Mouse (Mus musculus) forebrain, embryonic 15.5 days (tissue): ENCODE results near the gene A830018L16Rik. TPM values are rescaled to one million over a fixed set of nuclear protein-coding genes. Genes with fewer than 3 reads are reported as not detected.

ENCODE experiments used
- ATAC-seq: fragments of 200-750 bp; cut with Nextera tagmentation; replicated peaks from 2 replicates; pipeline ENCODE4 v1.8.0; 2017; ENCODE audit warnings: mild to moderate bottlenecking, moderate TSS enrichment, moderate library complexity
- H3K27ac ChIP-seq: fragments of 300-500 bp; sonication (generic); replicated peaks from 2 replicates; pipeline ENCODE4 v1.5.1; 2015; ENCODE audit warnings: mild to moderate bottlenecking, inconsistent platforms
- H3K27me3 ChIP-seq: fragments of 300-500 bp; sonication (generic); 2 replicates; pipeline ENCODE4 v1.6.1; 2015; ENCODE audit warnings: inconsistent platforms
- H3K36me3 ChIP-seq: fragments of 300-500 bp; sonication (generic); 2 replicates; pipeline ENCODE4 v1.6.1; 2015; ENCODE audit warnings: mild to moderate bottlenecking, inconsistent platforms
- H3K4me1 ChIP-seq: fragments of 300-500 bp; sonication (generic); 2 replicates; pipeline ENCODE4 v1.6.1; 2015; ENCODE audit warnings: inconsistent platforms
- H3K4me2 ChIP-seq: fragments of 300-500 bp; sonication (generic); replicated peaks from 2 replicates; pipeline ENCODE4 v1.6.1; 2015; ENCODE audit warnings: mild to moderate bottlenecking, inconsistent platforms
- H3K4me3 ChIP-seq: fragments of 300-500 bp; sonication (generic); 2 replicates; pipeline ENCODE4 v1.5.1; 2015; ENCODE audit warnings: mild to moderate bottlenecking, inconsistent platforms
- H3K9ac ChIP-seq: fragments of 300-500 bp; sonication (generic); replicated peaks from 2 replicates; pipeline ENCODE4 v1.6.1; 2015; ENCODE audit warnings: mild to moderate bottlenecking, inconsistent platforms
- H3K9me3 ChIP-seq: fragments of 300-500 bp; sonication (generic); 2 replicates; pipeline ENCODE4 v1.6.1; 2016; ENCODE audit warnings: inconsistent platforms
- WGBS: fragments of 180-500 bp; shearing (Covaris S2); methylation state at CpG from one replicate; pipeline ENCODE4 v1.1.7; 2015; ENCODE audit warnings: mixed read lengths; 5-methylcytosine and 5-hydroxymethylcytosine counted together
- polyA plus RNA-seq: library from polyadenylated mRNA; unstranded; fragments of >200 nt; fragmentation: Nextera tagmentation; extraction: Ambion mirVana; gene quantifications from 2 replicates; pipeline ENCODE4 v1.2.1, GENCODE M21; 2015

A830018L16Rik gene
- polyA plus RNA-seq, 1 experiment from 2014 or later, result 7.3 TPM

- Histone ChIP-seq H3K9me3 (no peaks in the 10 kb centered on the region), H3K36me3 (no peaks in the 10 kb centered on the region), H3K4me2 (no peak overlapping the region), H3K9ac (no peak overlapping the region), H3K4me1 (peaks cover 3% of the 10 kb centered on the region; the same call in 1 of the 2 replicates), H3K27me3 (no peaks in the 10 kb centered on the region), H3K27ac (no peak overlapping the region), H3K4me3 (no peak overlapping the region)
- ATAC-seq, result peak; percentile 44
- WGBS, result 35% methylated on average over 3 of the region's 3 CpGs
Measured at GRCm38 (mm10) chr1:11658061-11658625, 244.2 kb downstream of the A830018L16Rik start.

GRCm38 (mm10) chr1:11744749-11745314, 330.9 kb downstream of the A830018L16Rik start:
- Histone ChIP-seq H3K9ac (no peak overlapping the region), H3K9me3 (no peaks in the 10 kb centered on the region), H3K36me3 (no peaks in the 10 kb centered on the region), H3K27me3 (peaks cover 15% of the 10 kb centered on the region; the same call in 1 of the 2 replicates), H3K4me2 (no peak overlapping the region), H3K4me1 (0 out of 2 replicates have a peak, but pooled peaks cover 5% of the 10 kb centered on the region), H3K4me3 (no peak overlapping the region), H3K27ac (no peak overlapping the region)
- ATAC-seq, result no peak

- H3K27ac ChIP-seq, result no peak overlapping the region
- 2% methylated on average over 2 of the region's 2 CpGs for WGBS
- ATAC-seq, result peak; percentile 91
Measured at GRCm38 (mm10) chr1:11748424-11748823, 334.5 kb downstream of the A830018L16Rik start.

GRCm38 (mm10) chr1:11750065-11750464, 336.2 kb downstream of the A830018L16Rik start:
- H3K27me3 ChIP-seq, result peaks cover 18% of the 10 kb centered on the region

More at GRCm38 (mm10) chr1:11748424-11748823, 334.5 kb downstream of the A830018L16Rik start:
- 0 out of 2 replicates have a peak, but pooled peaks cover 5% of the 10 kb centered on the region for H3K4me1 ChIP-seq
- H3K4me3 ChIP-seq, result no peak overlapping the region
- no peak overlapping the region for H3K9ac ChIP-seq
- peaks cover 18% of the 10 kb centered on the region for H3K27me3 ChIP-seq
- no peaks in the 10 kb centered on the region for H3K36me3 ChIP-seq
- H3K4me2 ChIP-seq, result no peak overlapping the region
- no peaks in the 10 kb centered on the region for H3K9me3 ChIP-seq

GRCm38 (mm10) chr1:11750607-11751006, 336.7 kb downstream of the A830018L16Rik start:
- 55% methylated on average over 2 of the region's 2 CpGs for WGBS
- H3K4me1 ChIP-seq, result 0 out of 2 replicates have a peak, but pooled peaks cover 5% of the 10 kb centered on the region
- no peak overlapping the region for H3K4me2 ChIP-seq
- H3K4me3 ChIP-seq, result no peak overlapping the region
- H3K36me3 ChIP-seq, result no peaks in the 10 kb centered on the region
- peaks cover 18% of the 10 kb centered on the region for H3K27me3 ChIP-seq
- no peak for ATAC-seq
- H3K9ac ChIP-seq, result no peak overlapping the region
- H3K9me3 ChIP-seq, result no peaks in the 10 kb centered on the region
- H3K27ac ChIP-seq, result no peak overlapping the region

More at GRCm38 (mm10) chr1:11750065-11750464, 336.2 kb downstream of the A830018L16Rik start:
- no peaks in the 10 kb centered on the region for H3K36me3 ChIP-seq
- H3K4me1 ChIP-seq, result 0 out of 2 replicates have a peak, but pooled peaks cover 5% of the 10 kb centered on the region
- no peak overlapping the region for H3K27ac ChIP-seq
- H3K4me3 ChIP-seq, result no peak overlapping the region
- no peak for ATAC-seq
- no peaks in the 10 kb centered on the region for H3K9me3 ChIP-seq
- no peak overlapping the region for H3K4me2 ChIP-seq
- no peak overlapping the region for H3K9ac ChIP-seq

- Histone ChIP-seq H3K27me3 (peaks cover 18% of the 10 kb centered on the region), H3K4me3 (no peak overlapping the region), H3K27ac (no peak overlapping the region), H3K4me1 (0 out of 2 replicates have a peak, but pooled peaks cover 5% of the 10 kb centered on the region), H3K4me2 (no peak overlapping the region), H3K9ac (no peak overlapping the region), H3K9me3 (no peaks in the 10 kb centered on the region), H3K36me3 (no peaks in the 10 kb centered on the region)
- ATAC-seq, result no peak
Measured at GRCm38 (mm10) chr1:11751996-11752395, 338.1 kb downstream of the A830018L16Rik start.

- Histone ChIP-seq H3K9me3 (no peaks in the 10 kb centered on the region), H3K4me1 (no peaks in the 10 kb centered on the region), H3K4me2 (no peak overlapping the region), H3K27ac (no peak overlapping the region), H3K36me3 (no peaks in the 10 kb centered on the region), H3K27me3 (no peaks in the 10 kb centered on the region), H3K4me3 (no peak overlapping the region), H3K9ac (no peak overlapping the region)
- 54% methylated on average over 1 of the region's 1 CpGs for WGBS
- no peak for ATAC-seq
Measured at GRCm38 (mm10) chr1:11788264-11788663, 374.4 kb downstream of the A830018L16Rik start.

GRCm38 (mm10) chr1:11792820-11793219, 378.9 kb downstream of the A830018L16Rik start:
- Histone ChIP-seq H3K4me1 (no peaks in the 10 kb centered on the region), H3K9ac (no peak overlapping the region), H3K9me3 (no peaks in the 10 kb centered on the region), H3K36me3 (no peaks in the 10 kb centered on the region), H3K4me3 (no peak overlapping the region), H3K27me3 (no peaks in the 10 kb centered on the region), H3K4me2 (no peak overlapping the region), H3K27ac (no peak overlapping the region)
- WGBS, result 75% methylated on average over 2 of the region's 2 CpGs
- no peak for ATAC-seq

GRCm38 (mm10) chr1:11795666-11796065, 381.8 kb downstream of the A830018L16Rik start:
- Histone ChIP-seq H3K27ac (no peak overlapping the region), H3K9me3 (no peaks in the 10 kb centered on the region), H3K27me3 (no peaks in the 10 kb centered on the region), H3K4me2 (no peak overlapping the region), H3K9ac (no peak overlapping the region), H3K36me3 (no peaks in the 10 kb centered on the region), H3K4me1 (no peaks in the 10 kb centered on the region), H3K4me3 (no peak overlapping the region)
- no peak for ATAC-seq
- WGBS, result 41% methylated on average over 2 of the region's 2 CpGs

GRCm38 (mm10) chr1:11872847-11873246, 458.9 kb downstream of the A830018L16Rik start:
- H3K4me3 ChIP-seq, result no peak overlapping the region
- no peaks in the 10 kb centered on the region for H3K36me3 ChIP-seq
- H3K27me3 ChIP-seq, result no peaks in the 10 kb centered on the region
- H3K4me2 ChIP-seq, result no peak overlapping the region
- H3K27ac ChIP-seq, result no peak overlapping the region
- ATAC-seq, result no peak
- no peaks in the 10 kb centered on the region for H3K4me1 ChIP-seq
- no peak overlapping the region for H3K9ac ChIP-seq
- WGBS, result 82% methylated on average over 4 of the region's 4 CpGs
- no peaks in the 10 kb centered on the region for H3K9me3 ChIP-seq

GRCm38 (mm10) chr1:11873573-11873972, 459.7 kb downstream of the A830018L16Rik start:
- WGBS, result 67% methylated on average over 1 of the region's 1 CpGs

GRCm38 (mm10) chr1:11881706-11882105, 467.8 kb downstream of the A830018L16Rik start:
- no peaks in the 10 kb centered on the region for H3K4me1 ChIP-seq
- H3K27me3 ChIP-seq, result no peaks in the 10 kb centered on the region
- no peak overlapping the region for H3K9ac ChIP-seq
- H3K4me3 ChIP-seq, result no peak overlapping the region
- no peak for ATAC-seq
- no peaks in the 10 kb centered on the region for H3K36me3 ChIP-seq
- H3K4me2 ChIP-seq, result no peak overlapping the region
- 54% methylated on average over 2 of the region's 2 CpGs for WGBS
- no peak overlapping the region for H3K27ac ChIP-seq
- H3K9me3 ChIP-seq, result no peaks in the 10 kb centered on the region

More at GRCm38 (mm10) chr1:11873573-11873972, 459.7 kb downstream of the A830018L16Rik start:
- H3K9me3 ChIP-seq, result no peaks in the 10 kb centered on the region
- no peaks in the 10 kb centered on the region for H3K4me1 ChIP-seq
- no peaks in the 10 kb centered on the region for H3K27me3 ChIP-seq
- no peaks in the 10 kb centered on the region for H3K36me3 ChIP-seq
- H3K4me3 ChIP-seq, result no peak overlapping the region
- ATAC-seq, result no peak
- H3K4me2 ChIP-seq, result no peak overlapping the region
- no peak overlapping the region for H3K9ac ChIP-seq
- no peak overlapping the region for H3K27ac ChIP-seq

- Histone ChIP-seq H3K27ac (no peak overlapping the region), H3K27me3 (no peaks in the 10 kb centered on the region), H3K36me3 (no peaks in the 10 kb centered on the region), H3K9ac (no peak overlapping the region), H3K4me3 (no peak overlapping the region), H3K4me2 (no peak overlapping the region), H3K9me3 (no peaks in the 10 kb centered on the region), H3K4me1 (no peaks in the 10 kb centered on the region)
- ATAC-seq, result no peak
- 58% methylated on average over 3 of the region's 3 CpGs for WGBS
Measured at GRCm38 (mm10) chr1:11895715-11896114, 481.8 kb downstream of the A830018L16Rik start.
